ENCODE assay signal across 25 mouse cellular contexts in the genomic region with DNA sequence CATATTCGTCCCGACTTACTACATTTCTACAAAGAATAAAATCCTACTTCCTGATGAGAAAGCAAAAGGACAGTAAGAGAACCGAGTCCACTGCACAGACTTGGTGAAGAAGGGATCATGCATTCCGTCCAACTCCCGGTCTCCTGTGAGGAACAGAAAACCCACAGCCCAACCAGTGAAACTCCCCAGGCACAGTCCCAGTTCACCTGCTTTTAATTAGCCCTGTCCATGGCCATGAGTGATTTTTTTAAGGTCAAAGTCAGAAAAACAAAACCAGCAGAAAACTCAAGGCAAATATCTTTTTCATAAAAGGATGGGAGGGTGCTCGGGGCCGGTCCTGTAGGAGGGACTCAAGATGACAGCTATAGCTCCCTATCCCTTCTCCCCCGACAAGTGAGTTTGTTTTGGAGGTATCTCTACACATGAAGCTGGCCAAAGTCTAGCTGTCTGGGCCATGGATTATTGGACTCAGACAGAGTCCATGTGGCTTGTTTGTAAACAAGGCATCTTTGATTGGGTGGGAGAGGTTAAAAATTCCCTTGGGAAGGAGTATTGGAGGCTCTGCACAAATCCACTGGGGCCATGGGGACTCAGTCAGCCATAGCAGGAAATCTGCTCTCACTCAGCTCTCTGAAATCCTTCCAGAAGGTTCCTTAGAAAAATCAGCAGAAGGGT.
A peak's percentile ranks its signal among the peaks of the same experiment; 100 is the strongest.
DNase-seq lines count a peak whose midpoint lies in the region; ATAC-seq and TF ChIP-seq lines count a peak whose summit lies in the region.
"Had no signal": no experiment of that assay in that cellular context is flagged by ENCODE, and none has a peak within 500 bp of the region (broad histone marks: within the 10 kb centered on the region; RNA-seq: fewer than 3 reads in every experiment).

No protein-coding gene starts in this region.

- no peak overlapping the region for H3K4me2 ChIP-seq in embryonic facial prominence, embryonic 14.5 days (ENCODE audit: low read depth, low read length)
- H3K4me2 ChIP-seq in midbrain, embryonic 13.5 days (replicated peaks) = no peak overlapping the region
- H3K4me2 ChIP-seq: embryonic facial prominence, embryonic 12.5 days; forebrain, embryonic 13.5 days; heart, embryonic 13.5 days; lung, embryonic 15.5 days; neural tube, embryonic 15.5 days had no signal

- 44% methylated on average over 8 of the region's 8 CpGs for WGBS in kidney, adult 2 months
- whole genome bisulfite sequencing in embryonic facial prominence, embryonic 14.5 days = 40% methylated on average over 8 of the region's 8 CpGs
- WGBS in midbrain, embryonic 13.5 days = 87% methylated on average over 8 of the region's 8 CpGs

- DNase-seq in kidney, adult 2 months = peak; percentile 64
- no peak for DNase-seq in kidney, postnatal 10 days
- peak; percentile 24 for DNase-seq in ovary, postnatal 14 days (ENCODE audit: low spot score)
- DNase-seq in ovary, postnatal 10 days (ENCODE audit: low spot score) = no peak
- DNase-seq in embryonic facial prominence, embryonic 14.5 days (ENCODE audit: low spot score) = peak; percentile 26
- DNase-seq in mesoderm, embryonic 11.5 days (ENCODE audit: low read depth, low spot score) = peak; percentile 45
- DNase-seq in retina, postnatal 1 day = no peak
- DNase-seq: adrenal gland, adult 8-10 months; cerebellum, adult 18-20 months; cerebellum, postnatal 25 days; gastrocnemius, postnatal 14 days; heart, adult 11 months; heart, postnatal 14 days; layer of hippocampus, postnatal 36 days; lung, postnatal 36 days; right cerebral cortex, postnatal 14 days had no signal

- no peak overlapping the region for H3K4me3 ChIP-seq in kidney, adult 2 months (ENCODE audit: insufficient read depth, low read depth, low read length)
- H3K4me3 ChIP-seq in embryonic facial prominence, embryonic 14.5 days (ENCODE audit: low read depth, low read length) = no peak overlapping the region
- H3K4me3 ChIP-seq in midbrain, embryonic 13.5 days (replicated peaks) = no peak overlapping the region
- H3K4me3 ChIP-seq: embryonic facial prominence, embryonic 12.5 days; erythroblast, embryonic 14.5 days; forebrain, embryonic 13.5 days; heart, embryonic 13.5 days; lung, embryonic 15.5 days; neural tube, embryonic 15.5 days had no signal

- no peak for TF ChIP-seq POLR2A in kidney, adult 2 months (IDR thresholded peaks at IDR 0.05; ENCODE audit: low read depth, low read length)

- H3K27ac ChIP-seq in kidney, adult 2 months (ENCODE audit: insufficient read depth, low read depth, low read length) = no peak overlapping the region; the same call in 1 of the 2 replicates
- no peak overlapping the region for H3K27ac ChIP-seq in embryonic facial prominence, embryonic 14.5 days (replicated peaks; ENCODE audit: low read depth, low read length)
- H3K27ac ChIP-seq in midbrain, embryonic 13.5 days = no peak overlapping the region
- H3K27ac ChIP-seq: embryonic facial prominence, embryonic 12.5 days; forebrain, embryonic 13.5 days; heart, embryonic 13.5 days; liver, embryonic 14.5 days; lung, embryonic 15.5 days; neural tube, embryonic 15.5 days had no signal

- H3K36me3 ChIP-seq in kidney, adult 2 months (ENCODE audit: control insufficient read depth, insufficient read depth, low read length) = no peaks in the 10 kb centered on the region
- no peaks in the 10 kb centered on the region for H3K36me3 ChIP-seq in embryonic facial prominence, embryonic 14.5 days (ENCODE audit: control insufficient read depth, insufficient read depth, low read length)
- H3K36me3 ChIP-seq in midbrain, embryonic 13.5 days = no peaks in the 10 kb centered on the region
- H3K36me3 ChIP-seq: embryonic facial prominence, embryonic 12.5 days; heart, embryonic 13.5 days; lung, embryonic 15.5 days; neural tube, embryonic 15.5 days had no signal

- H3K9ac ChIP-seq in embryonic facial prominence, embryonic 14.5 days (ENCODE audit: low read depth, low read length) = no peak overlapping the region
- no peak overlapping the region for H3K9ac ChIP-seq in midbrain, embryonic 13.5 days (replicated peaks)
- H3K9ac ChIP-seq: embryonic facial prominence, embryonic 12.5 days; forebrain, embryonic 13.5 days; heart, embryonic 13.5 days; liver, embryonic 14.5 days; lung, embryonic 15.5 days; neural tube, embryonic 15.5 days had no signal

- no peaks in the 10 kb centered on the region for H3K4me1 ChIP-seq in kidney, adult 2 months (ENCODE audit: control insufficient read depth, insufficient read depth, low read length)
- H3K4me1 ChIP-seq in embryonic facial prominence, embryonic 14.5 days (ENCODE audit: control insufficient read depth, insufficient read depth, low read length) = 0 out of 2 replicates have a peak, but pooled peaks cover 5% of the 10 kb centered on the region
- no peaks in the 10 kb centered on the region for H3K4me1 ChIP-seq in midbrain, embryonic 13.5 days (replicated peaks)
- H3K4me1 ChIP-seq: forebrain, embryonic 13.5 days; heart, embryonic 13.5 days; lung, embryonic 15.5 days; neural tube, embryonic 15.5 days had no signal

- TF ChIP-seq CTCF in kidney, adult 2 months (conservative IDR thresholded peaks at IDR 0.05; ENCODE audit: insufficient read depth, insufficient read length, low read depth, low read length) = no peak

- ATAC-seq in embryonic facial prominence, embryonic 14.5 days (ENCODE audit: low read depth) = no peak
- ATAC-seq in midbrain, embryonic 13.5 days = no peak
- ATAC-seq: activated CD4-positive, CD25-positive, alpha-beta regulatory T cell, adult 4 months; forebrain, embryonic 13.5 days had no signal

- H3K27me3 ChIP-seq in kidney, adult 2 months (replicated peaks; ENCODE audit: control insufficient read depth, insufficient read depth, low read length) = no peaks in the 10 kb centered on the region
- H3K27me3 ChIP-seq in embryonic facial prominence, embryonic 14.5 days (replicated peaks; ENCODE audit: control insufficient read depth, insufficient read depth, low read length) = no peaks in the 10 kb centered on the region
- no peaks in the 10 kb centered on the region for H3K27me3 ChIP-seq in midbrain, embryonic 13.5 days
- H3K27me3 ChIP-seq: embryonic facial prominence, embryonic 12.5 days; forebrain, embryonic 13.5 days; lung, embryonic 15.5 days; neural tube, embryonic 15.5 days had no signal

- H3K9me3 ChIP-seq in embryonic facial prominence, embryonic 14.5 days (ENCODE audit: control insufficient read depth, low read length) = no peaks in the 10 kb centered on the region
- no peaks in the 10 kb centered on the region for H3K9me3 ChIP-seq in midbrain, embryonic 13.5 days
- H3K9me3 ChIP-seq: forebrain, embryonic 13.5 days; heart, embryonic 13.5 days; lung, embryonic 15.5 days; neural tube, embryonic 15.5 days had no signal

Comparison
In these comparisons a context has a peak if more than half of its experiments do, and no peak if none do; other contexts are left out.
1. DNase-seq: peak in kidney, adult 2 months (single experiment), ovary, postnatal 14 days (single experiment), embryonic facial prominence, embryonic 14.5 days (single experiment) and mesoderm, embryonic 11.5 days (single experiment); none in kidney, postnatal 10 days (single experiment), ovary, postnatal 10 days (single experiment) and retina, postnatal 1 day (single experiment).